Comparison of ENCODE assay signal across 14 mouse cellular contexts in genomic region chr1:137905566-137905965, GRCm38 (mm10).
DNase-seq lines count a peak whose midpoint lies in the region; ATAC-seq and TF ChIP-seq lines count a peak whose summit lies in the region.
"Had no signal": no experiment of that assay in that cellular context is flagged by ENCODE, and none has a peak within 500 bp of the region (broad histone marks: within the 10 kb centered on the region; RNA-seq: fewer than 3 reads in every experiment).

No protein-coding gene starts in this region.

- TF ChIP-seq CTCF in thymus, adult 2 months (IDR thresholded peaks at IDR 0.05; ENCODE audit: borderline replicate concordance, control insufficient read depth, extremely low read depth, insufficient read depth, low read length, poor library complexity): no peak

- no peaks in the 10 kb centered on the region for H3K9me3 ChIP-seq in hindbrain, embryonic 10.5 days
- H3K9me3 ChIP-seq in hindbrain, embryonic 11.5 days (ENCODE audit: control insufficient read depth, low read length): no peaks in the 10 kb centered on the region
- no peaks in the 10 kb centered on the region for H3K9me3 ChIP-seq in limb, embryonic 13.5 days
- no peaks in the 10 kb centered on the region for H3K9me3 ChIP-seq in neural tube, embryonic 15.5 days (replicated peaks)

- no peaks in the 10 kb centered on the region for H3K27me3 ChIP-seq in hindbrain, embryonic 10.5 days (ENCODE audit: insufficient read depth, poor library complexity, severe bottlenecking)
- no peaks in the 10 kb centered on the region for H3K27me3 ChIP-seq in hindbrain, embryonic 11.5 days (ENCODE audit: control insufficient read depth, insufficient read depth, low read length)
- no peaks in the 10 kb centered on the region for H3K27me3 ChIP-seq in thymus, adult 2 months (ENCODE audit: control insufficient read depth, insufficient read depth, low read length)
- H3K27me3 ChIP-seq in limb, embryonic 13.5 days: no peaks in the 10 kb centered on the region
- no peaks in the 10 kb centered on the region for H3K27me3 ChIP-seq in neural tube, embryonic 15.5 days (replicated peaks)

- peaks cover 40% of the 10 kb centered on the region for H3K4me1 ChIP-seq in hindbrain, embryonic 10.5 days (replicated peaks)
- H3K4me1 ChIP-seq in hindbrain, embryonic 11.5 days (replicated peaks; ENCODE audit: control insufficient read depth, insufficient read depth, low read length): no peaks in the 10 kb centered on the region
- H3K4me1 ChIP-seq in thymus, adult 2 months (replicated peaks; ENCODE audit: control insufficient read depth, insufficient read depth, low read length): 0 out of 2 replicates have a peak, but pooled peaks cover 2% of the 10 kb centered on the region
- H3K4me1 ChIP-seq in limb, embryonic 13.5 days: peaks cover 45% of the 10 kb centered on the region
- peaks cover 34% of the 10 kb centered on the region for H3K4me1 ChIP-seq in neural tube, embryonic 15.5 days

- H3K9ac ChIP-seq in hindbrain, embryonic 11.5 days (ENCODE audit: low read depth, low read length): no peak overlapping the region
- no peak overlapping the region for H3K9ac ChIP-seq in limb, embryonic 13.5 days
- no peak overlapping the region for H3K9ac ChIP-seq in neural tube, embryonic 15.5 days (replicated peaks)
- H3K9ac ChIP-seq: liver, embryonic 14.5 days had no signal

- no peak for ATAC-seq in hindbrain, embryonic 11.5 days (ENCODE audit: low FRiP score)
- no peak for ATAC-seq in limb, embryonic 13.5 days (ENCODE audit: low FRiP score, low read depth)
- ATAC-seq in neural tube, embryonic 15.5 days (ENCODE audit: low FRiP score): no peak

- TF ChIP-seq POLR2A in thymus, adult 2 months (IDR thresholded peaks at IDR 0.05; ENCODE audit: control insufficient read depth, extremely low read depth, insufficient read depth, low read length, poor library complexity): no peak

- DNase-seq in hindbrain, embryonic 10.5 days (ENCODE audit: low spot score): no peak
- no peak for DNase-seq in hindbrain, embryonic 11.5 days (ENCODE audit: low spot score)
- peak; percentile 22 for DNase-seq in thymus, adult 2 months
- no peak for DNase-seq in thymus, postnatal 10 days (ENCODE audit: low spot score in 2 of 2)
- DNase-seq in testis, postnatal 14 days (ENCODE audit: low spot score): no peak
- DNase-seq in spleen, postnatal 10 days (ENCODE audit: low spot score in 2 of 2): no peak
- DNase-seq: adrenal gland, postnatal 25 days; cerebellum, adult 11-12 months; gastrocnemius, postnatal 10 days; kidney, adult 18-20 months; right cerebral cortex, adult 18-20 months had no signal

- no peak overlapping the region for H3K4me3 ChIP-seq in hindbrain, embryonic 10.5 days
- no peak overlapping the region for H3K4me3 ChIP-seq in hindbrain, embryonic 11.5 days (ENCODE audit: low read depth, low read length)
- peak overlapping the region; percentile 29 for H3K4me3 ChIP-seq in thymus, adult 2 months (ENCODE audit: control insufficient read depth, insufficient read depth, low read length)
- no peak overlapping the region for H3K4me3 ChIP-seq in limb, embryonic 13.5 days
- no peak overlapping the region for H3K4me3 ChIP-seq in neural tube, embryonic 15.5 days (replicated peaks)

- no peak overlapping the region for H3K4me2 ChIP-seq in hindbrain, embryonic 11.5 days (replicated peaks; ENCODE audit: low read depth, low read length)
- peak overlapping the region; percentile 7; the same call in 1 of the 2 replicates for H3K4me2 ChIP-seq in limb, embryonic 13.5 days (replicated peaks)
- H3K4me2 ChIP-seq in neural tube, embryonic 15.5 days: peak overlapping the region; percentile 19; the same call in 1 of the 2 replicates

- peaks cover 10% of the 10 kb centered on the region for H3K36me3 ChIP-seq in hindbrain, embryonic 10.5 days
- no peaks in the 10 kb centered on the region for H3K36me3 ChIP-seq in hindbrain, embryonic 11.5 days (ENCODE audit: control insufficient read depth, insufficient read depth, low read length)
- H3K36me3 ChIP-seq in thymus, adult 2 months (ENCODE audit: control insufficient read depth, insufficient read depth, low read length): peaks cover 72% of the 10 kb centered on the region
- H3K36me3 ChIP-seq in limb, embryonic 13.5 days: peaks cover 6% of the 10 kb centered on the region; the same call in 1 of the 2 replicates
- no peaks in the 10 kb centered on the region for H3K36me3 ChIP-seq in neural tube, embryonic 15.5 days

- 87% methylated on average over 5 of the region's 5 CpGs for WGBS in hindbrain, embryonic 10.5 days
- WGBS in hindbrain, embryonic 11.5 days: 78% methylated on average over 5 of the region's 5 CpGs
- WGBS in thymus, adult 2 months: 31% methylated on average over 5 of the region's 5 CpGs
- WGBS in limb, embryonic 13.5 days: 47% methylated on average over 5 of the region's 5 CpGs
- WGBS in neural tube, embryonic 15.5 days: 39% methylated on average over 5 of the region's 5 CpGs

- H3K27ac ChIP-seq in hindbrain, embryonic 10.5 days: 0 out of 2 replicates have a peak overlapping the region, but pooled peaks have one; percentile 35
- H3K27ac ChIP-seq in hindbrain, embryonic 11.5 days (ENCODE audit: low read depth, low read length): no peak overlapping the region
- peak overlapping the region; percentile 89 for H3K27ac ChIP-seq in thymus, adult 2 months (ENCODE audit: control insufficient read depth, insufficient read depth, low read length)
- no peak overlapping the region for H3K27ac ChIP-seq in limb, embryonic 13.5 days
- peak overlapping the region; percentile 61 for H3K27ac ChIP-seq in neural tube, embryonic 15.5 days (replicated peaks)
- H3K27ac ChIP-seq: liver, embryonic 14.5 days had no signal

Comparison
In these comparisons a context has a peak if more than half of its experiments do, and no peak if none do; other contexts are left out.
1. H3K27ac ChIP-seq: peak in hindbrain, embryonic 10.5 days (single experiment), thymus, adult 2 months (single experiment) and neural tube, embryonic 15.5 days (single experiment); none in hindbrain, embryonic 11.5 days (single experiment) and limb, embryonic 13.5 days (single experiment).